Mouse (Mus musculus): ENCODE results near the gene Cpeb3. TPM values are rescaled to one million over a fixed set of nuclear protein-coding genes. Genes with fewer than 3 reads are reported as not detected.

Gene Cpeb3
- total RNA-seq (2021), result 10 to 100 TPM; 87.0 to 96.0 TPM
- long read RNA-seq, experiment 1, full-length matches to known transcripts, result 2 of 15 reads
- long read RNA-seq, experiment 1, partial matches to known transcripts, result 3 of 15 reads
- long read RNA-seq, experiment 1, other reads (novel, unspliced or antisense), result 10 of 15 reads
- long read RNA-seq, experiment 2, full-length matches to known transcripts, result 3 of 21 reads
- long read RNA-seq, experiment 2, partial matches to known transcripts, result 4 of 21 reads
- long read RNA-seq, experiment 2, other reads (novel, unspliced or antisense), result 14 of 21 reads

DNA sequence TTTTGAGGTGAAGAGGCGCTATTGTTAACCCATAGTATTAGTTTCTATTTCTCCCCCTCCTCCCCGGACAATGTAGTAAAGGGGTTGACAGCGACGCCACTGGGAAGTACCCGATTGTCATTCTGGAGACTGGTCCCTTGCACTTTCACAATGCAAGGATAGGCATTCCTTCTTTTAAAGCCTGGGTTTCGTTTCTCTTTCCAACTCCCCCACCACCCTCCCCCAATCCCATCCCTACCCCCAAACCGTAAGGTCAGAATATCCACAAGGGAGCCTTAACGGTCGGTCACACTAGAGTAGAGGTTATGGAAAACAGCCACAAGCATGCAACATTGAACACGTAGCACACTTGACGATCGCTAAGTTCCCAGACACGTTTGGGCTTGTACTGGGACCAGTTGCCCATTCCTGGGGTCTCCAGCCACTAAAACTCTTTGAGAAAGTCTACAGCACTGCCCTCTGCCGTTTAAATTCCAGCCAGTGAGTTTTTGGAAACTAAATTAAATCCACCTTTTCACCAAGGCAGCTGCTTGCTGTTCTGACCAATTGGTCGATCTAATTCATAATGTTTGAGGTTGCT is at the start of gene Cpeb3:
Gene Cpeb3, minus strand, starts transcription at position 426 of the 580 bp plus-strand sequence.
- peak within 1 kb of the TSS; percentile 93 for H3K27ac ChIP-seq
- intact Hi-C loops (cut with DNase I), result loop anchor here (2.0 kb wide), 1 partner anchor 157 kb away; no protein-coding TSS in a partner anchor
- H3K4me3 ChIP-seq, result peak within 1 kb of the TSS; percentile 76
- TF ChIP-seq CTCF (IDR thresholded peaks at IDR 0.05), result peak; percentile 57
- peak; percentile 17 to 27 for DNase-seq (ENCODE audit: extremely low spot score in 1 of 2, low spot score in 2 of 2)

DNA sequence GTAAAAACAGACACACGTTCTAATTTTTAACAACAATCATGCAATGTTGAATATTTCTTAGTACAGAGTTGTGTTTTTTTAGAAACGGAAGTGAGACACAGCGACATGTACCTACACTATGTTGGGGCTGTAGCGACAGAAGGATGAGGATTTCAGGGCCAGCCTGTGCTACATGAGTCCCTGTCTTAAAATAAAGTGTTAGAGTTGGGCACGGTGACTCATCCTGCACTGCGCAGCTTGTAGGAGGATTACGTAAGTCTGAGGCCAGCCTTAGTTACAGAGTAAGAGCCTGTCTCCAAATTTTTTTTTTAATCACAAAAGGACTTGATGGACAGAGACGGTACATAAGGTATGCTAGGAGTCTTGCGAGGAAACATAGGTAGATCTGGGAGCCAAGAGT is 46.9 kb upstream of the Cpeb3 start:
- no peak for TF ChIP-seq CTCF (IDR thresholded peaks at IDR 0.05)
- DNase-seq (ENCODE audit: extremely low spot score in 1 of 2, low spot score in 2 of 2), result peak; percentile 48 to 59
- H3K27ac ChIP-seq, result peak overlapping the region; percentile 75
- intact Hi-C loops (cut with DNase I), result loop anchor here (1.0 kb wide), 1 partner anchor 28 kb away; no protein-coding TSS in a partner anchor
- H3K4me3 ChIP-seq, result no peak overlapping the region

DNA sequence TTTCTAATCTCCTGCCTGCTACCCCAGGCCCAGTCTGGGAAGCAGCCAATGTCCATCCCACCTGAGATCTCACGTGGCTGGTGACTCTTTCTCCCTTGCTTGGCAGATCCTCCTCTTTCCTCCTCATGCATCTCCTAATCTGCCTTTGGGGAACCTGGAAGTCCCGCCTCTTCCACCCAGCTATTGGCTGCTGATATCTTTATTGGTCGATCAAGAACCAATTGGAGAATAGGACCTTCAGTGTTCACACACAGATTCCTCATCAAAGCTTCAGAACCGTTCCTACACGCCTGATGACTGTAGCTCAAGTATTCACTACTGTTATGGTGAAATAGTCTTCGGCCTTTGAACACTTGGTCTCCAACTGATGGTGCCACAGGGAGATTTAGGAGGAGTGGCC is 43.7 kb upstream of the Cpeb3 start:
- intact Hi-C loops (cut with DNase I), result no loop called here
- Histone ChIP-seq H3K27ac (no peak overlapping the region), H3K4me3 (no peak overlapping the region)
- DNase-seq (ENCODE audit: extremely low spot score in 1 of 2, low spot score in 2 of 2), result no peak
- no peak for TF ChIP-seq CTCF (IDR thresholded peaks at IDR 0.05)

DNA sequence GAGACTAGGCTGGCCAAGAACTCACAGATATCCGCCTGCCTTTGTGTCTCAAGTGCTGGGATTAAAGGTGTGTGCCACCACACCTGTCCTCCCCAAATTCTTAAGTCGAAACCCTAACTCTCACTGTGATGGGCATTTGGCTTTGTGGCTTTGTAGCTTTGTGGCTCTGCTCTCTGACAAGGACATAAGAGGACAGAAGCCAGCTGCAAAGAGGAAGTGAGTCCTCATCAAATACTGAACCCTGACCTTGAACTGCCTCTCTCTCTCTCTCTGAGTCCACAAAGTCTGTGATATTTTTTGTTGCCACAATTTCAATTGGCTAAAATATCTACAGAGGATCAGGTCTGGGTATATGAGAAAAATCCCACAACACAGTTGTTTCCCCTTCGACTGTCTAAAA is 39.8 kb upstream of the Cpeb3 start:
- no peak overlapping the region for H3K4me3 ChIP-seq
- no peak for TF ChIP-seq CTCF (IDR thresholded peaks at IDR 0.05)
- no peak for DNase-seq (ENCODE audit: extremely low spot score in 1 of 2, low spot score in 2 of 2)
- intact Hi-C loops (cut with DNase I), result no loop called here
- no peak overlapping the region for H3K27ac ChIP-seq

DNA sequence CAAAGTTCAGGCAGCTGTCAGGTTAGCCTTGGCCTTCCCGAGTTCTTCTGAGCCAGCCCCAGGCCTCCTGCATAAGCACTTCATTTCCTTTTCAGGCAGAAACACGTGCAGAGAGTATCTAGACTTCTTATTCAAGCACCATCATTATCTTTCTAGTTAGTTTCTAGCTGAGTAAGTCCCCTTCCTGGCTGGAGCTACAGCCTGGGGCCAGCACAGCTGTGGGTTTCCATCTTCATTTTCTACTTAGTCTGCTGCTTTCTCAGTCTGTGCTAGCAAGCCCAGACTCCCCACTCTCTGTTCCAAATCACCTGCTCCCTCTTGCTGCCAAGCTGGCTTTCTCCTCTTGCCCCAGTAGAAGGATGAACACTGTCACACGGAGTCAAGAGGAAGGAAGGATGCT is 38.5 kb upstream of the Cpeb3 start:
- intact Hi-C loops (cut with DNase I), result no loop called here
- H3K4me3 ChIP-seq, result no peak overlapping the region
- H3K27ac ChIP-seq, result no peak overlapping the region
- TF ChIP-seq CTCF (IDR thresholded peaks at IDR 0.05), result no peak
- DNase-seq (ENCODE audit: extremely low spot score in 1 of 2, low spot score in 2 of 2), result no peak

DNA sequence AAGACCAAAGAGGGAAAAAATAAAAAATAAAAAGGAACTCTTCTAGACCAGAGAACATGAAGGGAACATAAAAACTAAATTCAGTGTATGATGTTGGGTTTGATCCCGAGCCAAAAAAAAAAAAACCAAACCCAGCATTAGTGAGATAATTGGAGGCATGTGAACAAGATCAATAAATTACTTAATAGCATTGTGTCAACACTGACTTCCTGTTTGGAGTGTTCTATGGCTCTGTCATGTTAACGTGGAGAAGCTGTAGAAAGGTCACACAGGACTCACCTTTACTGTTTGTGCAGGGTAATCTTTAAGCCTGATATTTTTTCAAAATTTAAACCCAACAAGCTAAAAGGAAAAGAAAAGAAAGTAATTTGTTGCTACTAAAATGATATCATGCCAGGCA is 34.3 kb upstream of the Cpeb3 start:
- DNase-seq (ENCODE audit: extremely low spot score in 1 of 2, low spot score in 2 of 2), result no peak
- Histone ChIP-seq H3K4me3 (no peak overlapping the region), H3K27ac (no peak overlapping the region)
- intact Hi-C loops (cut with DNase I), result no loop called here
- TF ChIP-seq CTCF (IDR thresholded peaks at IDR 0.05), result no peak

DNA sequence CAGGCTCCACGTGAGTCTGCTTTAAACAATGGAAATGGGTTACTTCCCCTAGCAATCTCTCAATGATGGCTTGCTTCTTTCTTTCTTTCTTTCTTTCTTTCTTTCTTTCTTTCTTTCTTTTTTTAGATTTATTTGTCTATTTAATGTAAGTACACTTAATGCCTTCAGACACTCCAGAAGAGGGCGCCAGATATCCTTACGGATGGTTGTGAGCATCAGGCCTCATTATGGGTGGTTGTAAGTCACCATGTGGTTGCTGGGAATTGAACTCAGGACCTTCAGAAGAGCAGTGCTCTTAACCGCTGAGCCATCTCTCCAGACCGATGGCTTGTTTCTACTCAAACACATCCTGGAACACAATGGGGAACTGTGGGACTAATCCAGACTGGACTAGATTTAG is 32.8 kb upstream of the Cpeb3 start:
- TF ChIP-seq CTCF (IDR thresholded peaks at IDR 0.05), result peak; percentile 25
- no peak for DNase-seq (ENCODE audit: extremely low spot score in 1 of 2, low spot score in 2 of 2)
- no peak overlapping the region for H3K27ac ChIP-seq
- intact Hi-C loops (cut with DNase I), result no loop called here
- H3K4me3 ChIP-seq, result no peak overlapping the region

DNA sequence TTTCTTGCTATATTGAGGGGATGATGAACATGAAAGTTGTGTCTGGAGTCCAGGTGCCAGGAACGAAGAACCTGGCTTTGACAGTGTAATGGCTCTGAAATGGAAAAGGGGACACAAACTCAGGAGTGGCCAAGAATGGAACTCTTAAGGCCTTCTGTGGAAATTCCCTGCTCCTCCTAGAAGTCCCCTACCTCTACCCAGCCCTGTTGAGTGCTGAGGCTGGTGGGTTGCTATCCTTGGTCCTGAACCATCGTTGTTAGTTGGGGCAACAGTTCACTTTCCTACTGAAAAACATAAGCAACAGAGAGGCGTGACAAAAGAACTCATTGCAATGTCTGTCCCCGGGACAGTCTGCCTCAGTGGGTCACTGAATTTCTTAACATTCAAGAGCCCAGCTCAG is 30.7 kb upstream of the Cpeb3 start:
- intact Hi-C loops (cut with DNase I), result no loop called here
- H3K27ac ChIP-seq, result no peak overlapping the region
- no peak for DNase-seq (ENCODE audit: extremely low spot score in 1 of 2, low spot score in 2 of 2)
- no peak overlapping the region for H3K4me3 ChIP-seq
- TF ChIP-seq CTCF (IDR thresholded peaks at IDR 0.05), result no peak

DNA sequence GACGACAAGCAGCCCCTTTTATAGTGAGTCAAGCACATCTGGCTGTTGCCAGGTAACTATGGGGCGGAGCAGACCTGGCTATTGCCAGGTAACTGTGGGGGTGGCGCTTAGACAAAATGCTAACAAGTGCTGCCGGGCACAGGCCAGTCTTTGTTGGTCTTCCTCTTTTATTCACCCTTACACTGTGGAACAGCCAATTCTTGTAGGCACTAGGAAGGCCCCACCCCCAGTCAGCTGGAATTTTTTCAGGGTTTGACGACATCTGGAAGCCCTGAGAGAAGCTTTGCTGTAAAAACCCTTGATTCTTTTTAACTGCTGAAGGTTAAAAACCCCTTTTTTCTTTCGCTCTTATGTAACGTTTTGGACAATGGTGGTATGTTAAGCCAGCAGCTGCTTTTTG is 30.2 kb upstream of the Cpeb3 start:
- DNase-seq (ENCODE audit: extremely low spot score in 1 of 2, low spot score in 2 of 2), result no peak
- no peak overlapping the region for H3K27ac ChIP-seq
- intact Hi-C loops (cut with DNase I), result no loop called here
- TF ChIP-seq CTCF (IDR thresholded peaks at IDR 0.05), result no peak
- no peak overlapping the region for H3K4me3 ChIP-seq

DNA sequence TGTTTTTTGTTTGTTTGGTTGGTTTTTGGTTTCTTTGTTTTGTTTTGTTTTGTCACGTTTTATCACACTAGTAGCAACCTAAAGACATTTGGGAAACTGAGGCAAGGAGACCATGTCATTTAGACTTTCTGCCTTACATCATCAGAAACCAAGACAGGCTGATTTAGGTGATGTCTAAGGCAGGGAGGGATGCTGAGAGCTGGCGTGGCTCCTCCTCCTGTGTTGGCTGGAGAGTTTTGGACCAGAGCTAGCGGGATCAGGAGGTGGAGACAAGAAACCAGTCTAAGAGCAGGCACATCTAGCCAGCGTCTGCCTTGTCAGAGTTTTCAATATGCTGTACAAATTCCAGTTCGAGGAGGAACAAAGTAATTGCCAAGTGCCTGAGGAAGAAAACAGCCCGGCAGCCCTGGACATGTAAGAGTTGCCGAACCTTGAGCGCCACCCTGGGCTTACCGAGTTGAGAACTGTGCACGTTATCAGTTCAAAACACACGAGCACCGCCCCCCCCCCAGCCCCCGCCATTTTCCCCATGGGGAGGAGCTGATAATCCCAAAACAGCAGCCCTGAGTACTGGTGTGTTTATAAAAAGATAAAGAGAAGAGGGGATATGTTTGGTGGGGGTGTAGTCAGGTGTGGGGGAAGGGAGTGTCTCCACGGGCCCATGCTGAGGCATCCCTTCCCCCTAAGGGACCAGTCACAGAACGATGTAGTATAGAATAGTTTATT is 29.5 kb upstream of the Cpeb3 start:
- no peak for DNase-seq (ENCODE audit: extremely low spot score in 1 of 2, low spot score in 2 of 2)
- TF ChIP-seq CTCF (IDR thresholded peaks at IDR 0.05), result no peak
- H3K27ac ChIP-seq, result no peak overlapping the region
- H3K4me3 ChIP-seq, result no peak overlapping the region
- intact Hi-C loops (cut with DNase I), result no loop called here

DNA sequence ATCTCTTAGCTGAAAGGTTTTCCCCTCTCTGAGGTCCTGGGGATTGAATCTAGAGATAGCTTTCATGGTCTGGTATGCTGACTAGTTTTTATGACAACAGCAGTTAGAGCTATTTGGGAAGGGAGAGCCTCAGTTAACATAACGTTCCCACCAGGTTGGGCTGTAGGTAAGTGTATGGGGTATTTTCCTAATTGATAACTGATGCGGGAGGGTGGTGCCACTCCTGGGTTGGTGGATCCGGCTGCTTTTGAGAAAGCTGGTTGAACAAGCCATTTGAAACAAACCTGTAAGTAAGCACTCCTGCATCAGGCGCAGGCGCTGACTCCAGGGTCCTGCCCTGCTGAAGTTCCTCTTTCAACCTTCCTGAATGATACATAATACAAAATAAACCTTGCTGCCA is 28.9 kb upstream of the Cpeb3 start:
- Histone ChIP-seq H3K4me3 (no peak overlapping the region), H3K27ac (no peak overlapping the region)
- DNase-seq (ENCODE audit: extremely low spot score in 1 of 2, low spot score in 2 of 2), result no peak
- no peak for TF ChIP-seq CTCF (IDR thresholded peaks at IDR 0.05)
- intact Hi-C loops (cut with DNase I), result no loop called here

DNA sequence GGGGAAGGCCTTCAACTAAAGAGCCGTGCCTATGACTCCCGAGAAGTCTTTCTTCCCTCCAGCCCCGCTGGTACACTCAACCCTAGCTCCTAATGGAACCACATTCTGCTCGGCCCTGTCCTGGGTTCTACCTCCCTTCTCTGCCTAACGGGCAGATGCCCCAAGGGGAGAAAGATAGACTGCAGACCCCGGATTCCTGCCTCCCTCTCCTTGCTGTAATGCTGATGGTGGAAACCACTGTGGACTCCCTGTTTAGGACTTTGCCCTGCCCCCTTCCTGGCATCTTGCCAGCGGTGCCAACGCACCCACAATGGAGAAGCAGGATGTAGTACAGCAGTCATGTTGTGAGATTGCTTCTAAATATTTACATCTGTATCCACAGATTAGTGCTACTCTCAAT is 27.4 kb upstream of the Cpeb3 start:
- no peak for TF ChIP-seq CTCF (IDR thresholded peaks at IDR 0.05)
- DNase-seq (ENCODE audit: extremely low spot score in 1 of 2, low spot score in 2 of 2), result no peak
- intact Hi-C loops (cut with DNase I), result loop anchor here (1.0 kb wide), 1 partner anchor 265 kb away; no protein-coding TSS in a partner anchor
- H3K4me3 ChIP-seq, result no peak overlapping the region
- H3K27ac ChIP-seq, result no peak overlapping the region

All from left cerebral cortex, adult 2 months (tissue).